Mouse (Mus musculus): Measurements from ENCODE around the gene Skil. TPM values are rescaled to one million over a fixed set of nuclear protein-coding genes. Genes with fewer than 3 reads are reported as not detected.

Gene Skil
- polyA plus RNA-seq, 1 experiment from 2014 or later: 4.2 TPM

GRCm38 (mm10) chr3:31093196-31093595 is 1.7 kb upstream of the Skil start:
- H3K9ac ChIP-seq (ENCODE audit: low read depth, low read length): peak overlapping the region; percentile 89
- H3K9me3 ChIP-seq (replicated peaks; ENCODE audit: control insufficient read depth, low read length): no peaks in the 10 kb centered on the region
- peak overlapping the region; percentile 84 for H3K4me3 ChIP-seq (ENCODE audit: low read depth, low read length)
- peaks cover 25% of the 10 kb centered on the region for H3K4me1 ChIP-seq (ENCODE audit: control insufficient read depth, low read depth, low read length)
- no peaks in the 10 kb centered on the region; the same call in 1 of the 2 replicates for H3K36me3 ChIP-seq (ENCODE audit: control insufficient read depth, insufficient read depth)
- ATAC-seq (ENCODE audit: low read depth): no peak
- WGBS (ENCODE audit: insufficient replicate concordance): 2% methylated on average over 13 of the region's 13 CpGs
- peak overlapping the region; percentile 96 for H3K4me2 ChIP-seq (ENCODE audit: low read depth, low read length)
- no peak overlapping the region; the same call in 1 of the 2 replicates for H3K27ac ChIP-seq (ENCODE audit: low read length)
- H3K27me3 ChIP-seq (ENCODE audit: control insufficient read depth, insufficient read depth, low read depth, low read length): peaks cover 5% of the 10 kb centered on the region; the same call in 1 of the 2 replicates

- Histone ChIP-seq H3K9ac (ENCODE audit: low read depth, low read length) (peak overlapping the region; percentile 89), H3K4me2 (ENCODE audit: low read depth, low read length) (peak overlapping the region; percentile 96), H3K4me1 (ENCODE audit: control insufficient read depth, low read depth, low read length) (peaks cover 25% of the 10 kb centered on the region), H3K27ac (ENCODE audit: low read length) (peak overlapping the region; percentile 97), H3K9me3 (replicated peaks; ENCODE audit: control insufficient read depth, low read length) (no peaks in the 10 kb centered on the region), H3K4me3 (ENCODE audit: low read depth, low read length) (peak overlapping the region; percentile 84), H3K36me3 (ENCODE audit: control insufficient read depth, insufficient read depth) (no peaks in the 10 kb centered on the region; the same call in 1 of the 2 replicates), H3K27me3 (ENCODE audit: control insufficient read depth, insufficient read depth, low read depth, low read length) (peaks cover 5% of the 10 kb centered on the region; the same call in 1 of the 2 replicates)
- ATAC-seq (ENCODE audit: low read depth): peak; percentile 56
- WGBS (ENCODE audit: insufficient replicate concordance): under 1% methylated on average over 49 of the region's 58 CpGs
These were observed 1.1 kb upstream of the Skil start for GRCm38 (mm10) chr3:31093627-31094351.

GRCm38 (mm10) chr3:31095179-31095490 is 277 bp downstream of the Skil start:
- Histone ChIP-seq H3K27me3 (ENCODE audit: control insufficient read depth, insufficient read depth, low read depth, low read length) (peaks cover 5% of the 10 kb centered on the region; the same call in 1 of the 2 replicates), H3K36me3 (ENCODE audit: control insufficient read depth, insufficient read depth) (no peaks in the 10 kb centered on the region; the same call in 1 of the 2 replicates), H3K9ac (ENCODE audit: low read depth, low read length) (peak overlapping the region; percentile 89), H3K27ac (ENCODE audit: low read length) (peak overlapping the region; percentile 97), H3K4me2 (ENCODE audit: low read depth, low read length) (peak overlapping the region; percentile 96), H3K9me3 (replicated peaks; ENCODE audit: control insufficient read depth, low read length) (no peaks in the 10 kb centered on the region), H3K4me1 (ENCODE audit: control insufficient read depth, low read depth, low read length) (peaks cover 25% of the 10 kb centered on the region), H3K4me3 (ENCODE audit: low read depth, low read length) (peak overlapping the region; percentile 84)
- no peak for ATAC-seq (ENCODE audit: low read depth)
- WGBS (ENCODE audit: insufficient replicate concordance): 2% methylated on average over 32 of the region's 39 CpGs

GRCm38 (mm10) chr3:31095491-31096154 is 765 bp downstream of the Skil start:
- Histone ChIP-seq H3K9me3 (replicated peaks; ENCODE audit: control insufficient read depth, low read length) (no peaks in the 10 kb centered on the region), H3K27me3 (ENCODE audit: control insufficient read depth, insufficient read depth, low read depth, low read length) (peaks cover 5% of the 10 kb centered on the region; the same call in 1 of the 2 replicates), H3K36me3 (ENCODE audit: control insufficient read depth, insufficient read depth) (no peaks in the 10 kb centered on the region; the same call in 1 of the 2 replicates), H3K4me3 (ENCODE audit: low read depth, low read length) (peak overlapping the region; percentile 84), H3K4me2 (ENCODE audit: low read depth, low read length) (peak overlapping the region; percentile 96), H3K27ac (ENCODE audit: low read length) (peak overlapping the region; percentile 97), H3K4me1 (ENCODE audit: control insufficient read depth, low read depth, low read length) (peaks cover 25% of the 10 kb centered on the region), H3K9ac (ENCODE audit: low read depth, low read length) (peak overlapping the region; percentile 89)
- 2% methylated on average over 33 of the region's 33 CpGs for WGBS (ENCODE audit: insufficient replicate concordance)
- ATAC-seq (ENCODE audit: low read depth): no peak

GRCm38 (mm10) chr3:31096155-31097101 is 1.6 kb downstream of the Skil start:
- peak overlapping the region; percentile 89 for H3K9ac ChIP-seq (ENCODE audit: low read depth, low read length)
- H3K4me1 ChIP-seq (ENCODE audit: control insufficient read depth, low read depth, low read length): peaks cover 17% of the 10 kb centered on the region
- WGBS (ENCODE audit: insufficient replicate concordance): 45% methylated on average over 10 of the region's 10 CpGs
- H3K4me2 ChIP-seq (ENCODE audit: low read depth, low read length): peak overlapping the region; percentile 96
- no peaks in the 10 kb centered on the region; the same call in 1 of the 2 replicates for H3K36me3 ChIP-seq (ENCODE audit: control insufficient read depth, insufficient read depth)
- peak overlapping the region; percentile 84 for H3K4me3 ChIP-seq (ENCODE audit: low read depth, low read length)
- H3K9me3 ChIP-seq (replicated peaks; ENCODE audit: control insufficient read depth, low read length): no peaks in the 10 kb centered on the region
- ATAC-seq (ENCODE audit: low read depth): no peak
- H3K27me3 ChIP-seq (ENCODE audit: control insufficient read depth, insufficient read depth, low read depth, low read length): peaks cover 5% of the 10 kb centered on the region; the same call in 1 of the 2 replicates
- H3K27ac ChIP-seq (ENCODE audit: low read length): peak overlapping the region; percentile 97

GRCm38 (mm10) chr3:31097102-31097720 is 2.4 kb downstream of the Skil start:
- H3K4me1 ChIP-seq (ENCODE audit: control insufficient read depth, low read depth, low read length): peaks cover 12% of the 10 kb centered on the region
- no peak overlapping the region for H3K9ac ChIP-seq (ENCODE audit: low read depth, low read length)
- H3K4me3 ChIP-seq (ENCODE audit: low read depth, low read length): no peak overlapping the region
- no peak overlapping the region for H3K4me2 ChIP-seq (ENCODE audit: low read depth, low read length)
- no peaks in the 10 kb centered on the region; the same call in 1 of the 2 replicates for H3K36me3 ChIP-seq (ENCODE audit: control insufficient read depth, insufficient read depth)
- WGBS (ENCODE audit: insufficient replicate concordance): 80% methylated on average over 13 of the region's 13 CpGs
- no peak overlapping the region for H3K27ac ChIP-seq (ENCODE audit: low read length)
- ATAC-seq (ENCODE audit: low read depth): no peak
- H3K9me3 ChIP-seq (replicated peaks; ENCODE audit: control insufficient read depth, low read length): no peaks in the 10 kb centered on the region
- H3K27me3 ChIP-seq (ENCODE audit: control insufficient read depth, insufficient read depth, low read depth, low read length): peaks cover 5% of the 10 kb centered on the region; the same call in 1 of the 2 replicates

GRCm38 (mm10) chr3:31097976-31098375 is 3.1 kb downstream of the Skil start:
- Histone ChIP-seq H3K9me3 (replicated peaks; ENCODE audit: control insufficient read depth, low read length) (no peaks in the 10 kb centered on the region), H3K36me3 (ENCODE audit: control insufficient read depth, insufficient read depth) (no peaks in the 10 kb centered on the region; the same call in 1 of the 2 replicates), H3K4me2 (ENCODE audit: low read depth, low read length) (no peak overlapping the region), H3K4me1 (ENCODE audit: control insufficient read depth, low read depth, low read length) (peaks cover 12% of the 10 kb centered on the region), H3K27me3 (ENCODE audit: control insufficient read depth, insufficient read depth, low read depth, low read length) (peaks cover 5% of the 10 kb centered on the region; the same call in 1 of the 2 replicates), H3K4me3 (ENCODE audit: low read depth, low read length) (no peak overlapping the region), H3K27ac (ENCODE audit: low read length) (no peak overlapping the region), H3K9ac (ENCODE audit: low read depth, low read length) (no peak overlapping the region)
- whole genome bisulfite sequencing (ENCODE audit: insufficient replicate concordance): 75% methylated on average over 11 of the region's 11 CpGs
- no peak for ATAC-seq (ENCODE audit: low read depth)

- H3K27me3 ChIP-seq (ENCODE audit: control insufficient read depth, insufficient read depth, low read depth, low read length): peaks cover 5% of the 10 kb centered on the region; the same call in 1 of the 2 replicates
- WGBS (ENCODE audit: insufficient replicate concordance): 78% methylated on average over 1 of the region's 1 CpGs
- H3K27ac ChIP-seq (ENCODE audit: low read length): no peak overlapping the region
- no peak overlapping the region for H3K9ac ChIP-seq (ENCODE audit: low read depth, low read length)
- H3K4me2 ChIP-seq (ENCODE audit: low read depth, low read length): no peak overlapping the region
- peaks cover 8% of the 10 kb centered on the region for H3K4me1 ChIP-seq (ENCODE audit: control insufficient read depth, low read depth, low read length)
- ATAC-seq (ENCODE audit: low read depth): no peak
- no peaks in the 10 kb centered on the region for H3K9me3 ChIP-seq (replicated peaks; ENCODE audit: control insufficient read depth, low read length)
- H3K36me3 ChIP-seq (ENCODE audit: control insufficient read depth, insufficient read depth): no peaks in the 10 kb centered on the region; the same call in 1 of the 2 replicates
- no peak overlapping the region for H3K4me3 ChIP-seq (ENCODE audit: low read depth, low read length)
These were observed 3.7 kb downstream of the Skil start for GRCm38 (mm10) chr3:31098556-31098955.
